Comparison of ENCODE assay signal across 8 mouse cellular contexts in the genomic region with DNA sequence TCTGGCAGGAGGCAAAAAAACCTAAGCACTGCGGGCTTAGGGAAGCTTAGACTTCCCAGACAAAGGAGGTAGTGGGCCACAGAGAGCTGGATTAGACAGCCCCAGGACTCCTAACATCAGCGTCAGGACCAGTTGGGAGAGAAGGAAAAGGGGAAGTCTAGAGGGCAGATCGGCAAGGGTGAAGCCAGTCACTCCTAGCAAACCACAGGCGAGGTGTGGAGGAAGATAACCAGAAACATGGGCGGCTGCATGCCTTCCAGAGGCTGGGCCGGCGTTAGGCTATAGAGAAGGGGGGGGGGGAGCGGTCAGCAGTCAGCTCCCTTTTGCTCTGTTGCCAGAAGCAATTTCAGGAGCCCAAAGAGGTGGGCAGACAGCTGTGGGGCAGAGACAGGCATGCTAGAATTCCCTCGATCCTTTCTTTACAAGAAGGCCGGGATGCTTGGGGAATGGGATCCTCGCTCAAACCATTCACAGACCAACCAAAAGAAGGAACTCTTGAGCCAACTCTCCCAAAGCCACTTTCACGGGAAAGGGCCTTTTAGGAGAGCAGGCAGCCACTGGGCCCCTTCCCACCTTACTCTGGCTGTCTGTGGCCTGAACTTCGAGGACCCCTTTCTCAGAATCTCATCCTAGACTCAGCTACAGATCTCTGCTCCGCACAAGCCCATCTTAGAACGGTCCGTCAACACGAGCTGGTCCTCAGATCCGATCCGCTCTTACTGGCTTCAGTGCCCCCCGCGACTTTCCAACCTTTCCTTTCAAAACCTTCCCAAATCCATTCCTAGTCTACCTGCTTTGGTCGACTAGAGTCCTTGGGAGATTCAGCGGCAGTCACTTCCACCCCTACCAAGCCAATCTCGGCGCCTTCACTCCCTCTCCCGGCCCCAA. TPM values are rescaled to one million over a fixed set of nuclear protein-coding genes. Genes with fewer than 3 reads are reported as not detected.
DNase-seq lines count a peak whose midpoint lies in the region; ATAC-seq and TF ChIP-seq lines count a peak whose summit lies in the region.

No protein-coding gene starts in this region.

- no peak for TF ChIP-seq POLR2A in thymus, adult 2 months (IDR thresholded peaks at IDR 0.05; ENCODE audit: control insufficient read depth, extremely low read depth, insufficient read depth, low read length, poor library complexity)

- peak overlapping the region; percentile 62 for H3K4me2 ChIP-seq in forebrain, embryonic 15.5 days (replicated peaks)
- H3K4me2 ChIP-seq in limb, embryonic 13.5 days (replicated peaks), result peak overlapping the region; percentile 90
- H3K4me2 ChIP-seq in neural tube, embryonic 12.5 days (replicated peaks), result peak overlapping the region; percentile 89

- 7% methylated on average over 26 of the region's 26 CpGs for whole genome bisulfite sequencing in thymus, adult 2 months
- WGBS in forebrain, embryonic 15.5 days, result under 1% methylated on average over 26 of the region's 26 CpGs
- under 1% methylated on average over 26 of the region's 26 CpGs for WGBS in limb, embryonic 13.5 days
- WGBS in neural tube, embryonic 12.5 days, result 2% methylated on average over 26 of the region's 26 CpGs

- H3K27ac ChIP-seq in thymus, adult 2 months (ENCODE audit: control insufficient read depth, insufficient read depth, low read length), result peak overlapping the region; percentile 26; the same call in 1 of the 2 replicates
- peak overlapping the region; percentile 95 for H3K27ac ChIP-seq in forebrain, embryonic 15.5 days (replicated peaks)
- peak overlapping the region; percentile 94 for H3K27ac ChIP-seq in limb, embryonic 13.5 days
- peak overlapping the region; percentile 80 for H3K27ac ChIP-seq in neural tube, embryonic 12.5 days

- TF ChIP-seq CTCF in thymus, adult 2 months (IDR thresholded peaks at IDR 0.05; ENCODE audit: borderline replicate concordance, control insufficient read depth, extremely low read depth, insufficient read depth, low read length, poor library complexity), result no peak

- no peaks in the 10 kb centered on the region for H3K36me3 ChIP-seq in thymus, adult 2 months (ENCODE audit: control insufficient read depth, insufficient read depth, low read length)
- H3K36me3 ChIP-seq in forebrain, embryonic 15.5 days, result no peaks in the 10 kb centered on the region
- H3K36me3 ChIP-seq in limb, embryonic 13.5 days, result peaks cover 13% of the 10 kb centered on the region
- H3K36me3 ChIP-seq in neural tube, embryonic 12.5 days, result peaks cover 3% of the 10 kb centered on the region; the same call in 1 of the 2 replicates

- DNase-seq in CD4-positive, CD25-positive, alpha-beta regulatory T cell, adult 2 months (ENCODE audit: low read depth, low spot score), result peak; percentile 55
- no peak for DNase-seq in thymus, adult 2 months
- no peak for DNase-seq in thymus, adult 18-20 months
- DNase-seq in frontal cortex, postnatal 25 days (ENCODE audit: low spot score in 2 of 2), result no peak

- H3K9ac ChIP-seq in forebrain, embryonic 15.5 days (replicated peaks), result peak overlapping the region; percentile 96
- peak overlapping the region; percentile 95 for H3K9ac ChIP-seq in limb, embryonic 13.5 days
- peak overlapping the region; percentile 97 for H3K9ac ChIP-seq in neural tube, embryonic 12.5 days

- H3K4me3 ChIP-seq in thymus, adult 2 months (ENCODE audit: control insufficient read depth, insufficient read depth, low read length), result peak overlapping the region; percentile 79
- peak overlapping the region; percentile 90 for H3K4me3 ChIP-seq in forebrain, embryonic 15.5 days
- H3K4me3 ChIP-seq in limb, embryonic 13.5 days, result peak overlapping the region; percentile 87
- peak overlapping the region; percentile 94 for H3K4me3 ChIP-seq in neural tube, embryonic 12.5 days

- H3K27me3 ChIP-seq in thymus, adult 2 months (ENCODE audit: control insufficient read depth, insufficient read depth, low read length), result no peaks in the 10 kb centered on the region
- no peaks in the 10 kb centered on the region for H3K27me3 ChIP-seq in forebrain, embryonic 15.5 days
- H3K27me3 ChIP-seq in limb, embryonic 13.5 days, result no peaks in the 10 kb centered on the region
- no peaks in the 10 kb centered on the region for H3K27me3 ChIP-seq in neural tube, embryonic 12.5 days (replicated peaks)

- H3K9me3 ChIP-seq in forebrain, embryonic 15.5 days, result no peaks in the 10 kb centered on the region
- no peaks in the 10 kb centered on the region for H3K9me3 ChIP-seq in limb, embryonic 13.5 days
- H3K9me3 ChIP-seq in neural tube, embryonic 12.5 days, result no peaks in the 10 kb centered on the region

- no peak for ATAC-seq in CD4-positive, CD25-positive, alpha-beta regulatory T cell, adult 4 months
- ATAC-seq in forebrain, embryonic 15.5 days (replicated peaks), result peak; percentile 23
- peak; percentile 18; the same call in 1 of the 2 replicates for ATAC-seq in limb, embryonic 13.5 days (ENCODE audit: low FRiP score, low read depth)
- ATAC-seq in neural tube, embryonic 12.5 days (ENCODE audit: low FRiP score, low read depth), result peak; percentile 31; the same call in 1 of the 2 replicates

- peaks cover 69% of the 10 kb centered on the region for H3K4me1 ChIP-seq in thymus, adult 2 months (replicated peaks; ENCODE audit: control insufficient read depth, insufficient read depth, low read length)
- peaks cover 46% of the 10 kb centered on the region for H3K4me1 ChIP-seq in forebrain, embryonic 15.5 days
- H3K4me1 ChIP-seq in limb, embryonic 13.5 days, result peaks cover 42% of the 10 kb centered on the region
- peaks cover 41% of the 10 kb centered on the region for H3K4me1 ChIP-seq in neural tube, embryonic 12.5 days

RNA-seq across cellular contexts. Expression of a gene that starts 0.8 kb away (rescaled TPM):
- polyA plus RNA-seq in CD4-positive, CD25-positive, alpha-beta regulatory T cell, adult 4 months (2017; shearing (Covaris generic)), result 10 to 100 TPM; 17.8 to 22.1 TPM
- 111 and 119 TPM in 2 replicates for polyA plus RNA-seq in thymus, adult 2 months (2012; rRNA removed)
- polyA plus RNA-seq in forebrain, embryonic 15.5 days (2015; fragmentation: Nextera tagmentation; extraction: Ambion mirVana), result 106 and 109 TPM in 2 replicates
- polyA plus RNA-seq in limb, embryonic 13.5 days (2015; fragmentation: Nextera tagmentation; extraction: Ambion mirVana), result 40.9 and 43.7 TPM in 2 replicates
- polyA plus RNA-seq in neural tube, embryonic 12.5 days (2016; fragmentation: Nextera tagmentation; extraction: Ambion mirVana), result 70.9 and 71.2 TPM in 2 replicates

RNA-seq across cellular contexts. Expression of a gene that starts 57.9 kb away (rescaled TPM):
- 10 to 100 TPM; 11.0 to 12.1 TPM for polyA plus RNA-seq in CD4-positive, CD25-positive, alpha-beta regulatory T cell, adult 4 months (2017; shearing (Covaris generic))
- 12.5 and 13.8 TPM in 2 replicates for polyA plus RNA-seq in thymus, adult 2 months (2012; rRNA removed)
- 26.9 and 27.5 TPM in 2 replicates for polyA plus RNA-seq in forebrain, embryonic 15.5 days (2015; fragmentation: Nextera tagmentation; extraction: Ambion mirVana)
- polyA plus RNA-seq in limb, embryonic 13.5 days (2015; fragmentation: Nextera tagmentation; extraction: Ambion mirVana), result 8.6 and 8.8 TPM in 2 replicates
- polyA plus RNA-seq in neural tube, embryonic 12.5 days (2016; fragmentation: Nextera tagmentation; extraction: Ambion mirVana), result 12.6 and 14.6 TPM in 2 replicates

Comparison
In these comparisons a context has a peak if more than half of its experiments do, and no peak if none do; other contexts are left out.
1. H3K27ac ChIP-seq: peak in every context shown above with its lines; median percentile 95 in forebrain, embryonic 15.5 days; 94 in limb, embryonic 13.5 days; 80 in neural tube, embryonic 12.5 days; 26 in thymus, adult 2 months.